19 mouse cellular contexts compared by ENCODE assay signal in the genomic region with DNA sequence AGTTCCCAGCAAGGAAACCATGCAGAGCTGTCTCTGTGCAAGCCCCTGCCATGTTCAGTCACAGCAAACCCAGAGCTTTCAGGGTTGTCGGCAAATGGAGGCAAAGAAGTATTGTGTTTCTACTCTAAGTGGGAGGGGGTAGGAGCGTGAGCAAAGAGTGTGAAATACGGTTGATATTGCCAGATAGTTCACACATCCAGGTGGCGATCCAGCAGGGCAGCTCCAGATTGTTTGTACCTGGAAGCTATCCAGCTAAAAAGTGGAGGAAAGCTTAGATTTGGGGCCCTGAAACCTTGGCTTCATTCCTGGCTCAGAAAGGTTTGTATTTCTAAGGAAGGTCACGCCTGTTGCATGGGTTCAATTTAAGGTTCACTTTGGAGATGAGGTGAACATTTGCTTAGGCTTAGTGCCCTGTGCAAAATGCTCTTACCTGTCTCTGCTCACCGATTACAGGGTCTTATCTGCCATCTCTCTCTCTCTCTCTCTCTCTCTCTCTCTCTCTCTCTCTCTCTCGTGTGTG.
DNase-seq lines count a peak whose midpoint lies in the region; ATAC-seq and TF ChIP-seq lines count a peak whose summit lies in the region.
"Had no signal": no experiment of that assay in that cellular context is flagged by ENCODE, and none has a peak within 500 bp of the region (broad histone marks: within the 10 kb centered on the region; RNA-seq: fewer than 3 reads in every experiment).

No protein-coding gene starts in this region.

- no peaks in the 10 kb centered on the region for H3K9me3 ChIP-seq in forebrain, postnatal 0 days (ENCODE audit: low read length)
- no peaks in the 10 kb centered on the region for H3K9me3 ChIP-seq in forebrain, embryonic 11.5 days (ENCODE audit: control insufficient read depth, low read length)
- no peaks in the 10 kb centered on the region for H3K9me3 ChIP-seq in midbrain, postnatal 0 days (ENCODE audit: low read length)
- H3K9me3 ChIP-seq in midbrain, embryonic 14.5 days (ENCODE audit: control insufficient read depth, low read length): no peaks in the 10 kb centered on the region
- H3K9me3 ChIP-seq: forebrain, embryonic 13.5 days; heart, embryonic 12.5 days; hindbrain, embryonic 12.5 days; liver, embryonic 15.5 days; midbrain, embryonic 12.5 days; neural tube, embryonic 13.5 days had no signal

- TF ChIP-seq CTCF in forebrain, postnatal 0 days (IDR thresholded peaks at IDR 0.05; ENCODE audit: low read depth): no peak
- no peak for TF ChIP-seq CTCF in midbrain, postnatal 0 days (IDR thresholded peaks at IDR 0.05)

- no peak for ATAC-seq in forebrain, postnatal 0 days
- no peak for ATAC-seq in forebrain, embryonic 11.5 days (replicated peaks; ENCODE audit: low FRiP score)
- ATAC-seq in midbrain, postnatal 0 days (ENCODE audit: low FRiP score): no peak
- no peak for ATAC-seq in midbrain, embryonic 14.5 days (ENCODE audit: low FRiP score, low TSS enrichment)
- ATAC-seq: forebrain, embryonic 13.5 days; lung, postnatal 0 days had no signal

- H3K27me3 ChIP-seq in forebrain, postnatal 0 days (ENCODE audit: insufficient read depth, low read length): no peaks in the 10 kb centered on the region
- H3K27me3 ChIP-seq in forebrain, embryonic 11.5 days (ENCODE audit: control insufficient read depth, insufficient read depth, low read length): no peaks in the 10 kb centered on the region
- no peaks in the 10 kb centered on the region for H3K27me3 ChIP-seq in midbrain, postnatal 0 days (ENCODE audit: insufficient read depth, low read length)
- no peaks in the 10 kb centered on the region for H3K27me3 ChIP-seq in midbrain, embryonic 14.5 days (ENCODE audit: control insufficient read depth, insufficient read depth, low read length)
- H3K27me3 ChIP-seq: forebrain, embryonic 13.5 days; heart, embryonic 12.5 days; hindbrain, embryonic 12.5 days; liver, embryonic 15.5 days; midbrain, embryonic 12.5 days; neural tube, embryonic 13.5 days had no signal

- no peak overlapping the region for H3K9ac ChIP-seq in forebrain, postnatal 0 days
- no peak overlapping the region for H3K9ac ChIP-seq in forebrain, embryonic 11.5 days (ENCODE audit: low read length)
- H3K9ac ChIP-seq in midbrain, postnatal 0 days (replicated peaks; ENCODE audit: low read length, poor library complexity, severe bottlenecking): no peak overlapping the region
- H3K9ac ChIP-seq in midbrain, embryonic 14.5 days (replicated peaks; ENCODE audit: low read length): no peak overlapping the region
- H3K9ac ChIP-seq: forebrain, embryonic 13.5 days; heart, embryonic 12.5 days; hindbrain, embryonic 12.5 days; liver, embryonic 15.5 days; midbrain, embryonic 12.5 days; neural tube, embryonic 13.5 days had no signal

- peaks cover 15% of the 10 kb centered on the region for H3K4me1 ChIP-seq in forebrain, postnatal 0 days (ENCODE audit: insufficient read depth)
- H3K4me1 ChIP-seq in forebrain, embryonic 11.5 days (replicated peaks; ENCODE audit: control insufficient read depth, insufficient read depth, low read length): no peaks in the 10 kb centered on the region
- no peaks in the 10 kb centered on the region for H3K4me1 ChIP-seq in midbrain, postnatal 0 days (ENCODE audit: insufficient read depth, low read length)
- H3K4me1 ChIP-seq in midbrain, embryonic 14.5 days (ENCODE audit: control insufficient read depth, insufficient read depth, low read length): no peaks in the 10 kb centered on the region
- H3K4me1 ChIP-seq: forebrain, embryonic 13.5 days; liver, embryonic 15.5 days; midbrain, embryonic 12.5 days had no signal

- DNase-seq in forebrain, postnatal 0 days: peak; percentile 43
- DNase-seq in forebrain, embryonic 11.5 days (ENCODE audit: low spot score): no peak
- DNase-seq in midbrain, postnatal 0 days (ENCODE audit: low spot score): peak; percentile 45
- no peak for DNase-seq in midbrain, embryonic 14.5 days
- DNase-seq in cerebellum, adult 9-10 months: peak; percentile 63
- DNase-seq in thymus, postnatal 25 days: no peak
- DNase-seq in spleen, postnatal 4 days (ENCODE audit: low spot score in 2 of 2): no peak
- DNase-seq: embryo, embryonic 11 days; heart, postnatal 14 days; kidney, adult 8-10 months; kidney, postnatal 25 days; thymus, adult 18-20 months had no signal

- whole genome bisulfite sequencing in forebrain, postnatal 0 days: 55% methylated on average over 7 of the region's 7 CpGs
- 78% methylated on average over 7 of the region's 7 CpGs for WGBS in forebrain, embryonic 11.5 days
- 72% methylated on average over 7 of the region's 7 CpGs for WGBS in midbrain, postnatal 0 days
- 82% methylated on average over 7 of the region's 7 CpGs for WGBS in midbrain, embryonic 14.5 days

- H3K4me3 ChIP-seq in forebrain, postnatal 0 days (ENCODE audit: low read depth, low read length): no peak overlapping the region
- H3K4me3 ChIP-seq in forebrain, embryonic 11.5 days (ENCODE audit: low read depth, low read length): no peak overlapping the region
- no peak overlapping the region for H3K4me3 ChIP-seq in midbrain, postnatal 0 days (ENCODE audit: low read depth, low read length)
- H3K4me3 ChIP-seq in midbrain, embryonic 14.5 days (replicated peaks; ENCODE audit: low read depth, low read length): no peak overlapping the region
- H3K4me3 ChIP-seq: forebrain, embryonic 13.5 days; heart, embryonic 12.5 days; hindbrain, embryonic 12.5 days; liver, embryonic 15.5 days; midbrain, embryonic 12.5 days; neural tube, embryonic 13.5 days had no signal

- no peaks in the 10 kb centered on the region for H3K36me3 ChIP-seq in forebrain, postnatal 0 days (ENCODE audit: insufficient read depth)
- H3K36me3 ChIP-seq in forebrain, embryonic 11.5 days (ENCODE audit: control insufficient read depth, insufficient read depth, low read length): no peaks in the 10 kb centered on the region
- no peaks in the 10 kb centered on the region for H3K36me3 ChIP-seq in midbrain, postnatal 0 days (ENCODE audit: insufficient read depth, low read length)
- no peaks in the 10 kb centered on the region for H3K36me3 ChIP-seq in midbrain, embryonic 14.5 days (ENCODE audit: control insufficient read depth, insufficient read depth, low read length)
- H3K36me3 ChIP-seq: heart, embryonic 12.5 days; hindbrain, embryonic 12.5 days; liver, embryonic 15.5 days; midbrain, embryonic 12.5 days; neural tube, embryonic 13.5 days had no signal

- H3K4me2 ChIP-seq in forebrain, postnatal 0 days (ENCODE audit: low read depth): no peak overlapping the region
- no peak overlapping the region for H3K4me2 ChIP-seq in forebrain, embryonic 11.5 days (ENCODE audit: low read depth, low read length, severe bottlenecking)
- H3K4me2 ChIP-seq in midbrain, postnatal 0 days (ENCODE audit: low read depth, low read length, poor library complexity, severe bottlenecking): no peak overlapping the region
- no peak overlapping the region for H3K4me2 ChIP-seq in midbrain, embryonic 14.5 days (ENCODE audit: low read length)
- H3K4me2 ChIP-seq: forebrain, embryonic 13.5 days; heart, embryonic 12.5 days; hindbrain, embryonic 12.5 days; liver, embryonic 15.5 days; midbrain, embryonic 12.5 days; neural tube, embryonic 13.5 days had no signal

- no peak overlapping the region for H3K27ac ChIP-seq in forebrain, postnatal 0 days (ENCODE audit: low read depth, low read length)
- no peak overlapping the region for H3K27ac ChIP-seq in forebrain, embryonic 11.5 days (ENCODE audit: low read depth, low read length)
- H3K27ac ChIP-seq in midbrain, postnatal 0 days (ENCODE audit: low read depth, low read length): no peak overlapping the region
- no peak overlapping the region for H3K27ac ChIP-seq in midbrain, embryonic 14.5 days (replicated peaks; ENCODE audit: low read depth, low read length)
- H3K27ac ChIP-seq: forebrain, embryonic 13.5 days; hindbrain, embryonic 12.5 days; liver, embryonic 15.5 days; midbrain, embryonic 12.5 days; neural tube, embryonic 13.5 days had no signal

Comparison
In these comparisons a context has a peak if more than half of its experiments do, and no peak if none do; other contexts are left out.
1. DNase-seq: peak in forebrain, postnatal 0 days (single experiment), midbrain, postnatal 0 days (single experiment) and cerebellum, adult 9-10 months (single experiment); none in forebrain, embryonic 11.5 days (single experiment), midbrain, embryonic 14.5 days (single experiment), thymus, postnatal 25 days (single experiment) and spleen, postnatal 4 days (0 of 2).